Mouse (Mus musculus) stomach, embryonic 16.5 days (tissue): Measurements from ENCODE around the gene 2610528J11Rik. TPM values are rescaled to one million over a fixed set of nuclear protein-coding genes. Genes with fewer than 3 reads are reported as not detected.
"Not testable (repeated sequence)": the region's sequence is repeated elsewhere in the genome, so short reads cannot be mapped to it uniquely, and the experiment has no call there.

Source experiments
- ATAC-seq: fragments of 200-750 bp; cut with Nextera tagmentation; 2 replicates; pipeline ENCODE4 v1.8.0; 2017; ENCODE audit warnings: moderate number of reproducible peaks, moderate TSS enrichment; ENCODE audit not compliant: insufficient read depth, low FRiP score
- H3K27ac ChIP-seq: fragments of 300-500 bp; sonication (generic); 2 replicates; pipeline ENCODE4 v1.5.1; 2014; ENCODE audit warnings: low read length
- H3K27me3 ChIP-seq: fragments of 300-500 bp; sonication (generic); 2 replicates; pipeline ENCODE4 v1.6.1; 2014; ENCODE audit warnings: low read length, control low read depth, mixed read lengths; ENCODE audit not compliant: control insufficient read depth, insufficient read depth
- H3K36me3 ChIP-seq: fragments of 300-500 bp; sonication (generic); 2 replicates; pipeline ENCODE4 v1.6.1; 2014; ENCODE audit warnings: low read length; ENCODE audit not compliant: control insufficient read depth, insufficient read depth
- H3K4me1 ChIP-seq: fragments of 300-500 bp; sonication (generic); 2 replicates; pipeline ENCODE4 v1.6.1; 2014; ENCODE audit warnings: low read length, control low read depth, mixed read lengths; ENCODE audit not compliant: control insufficient read depth, insufficient read depth
- H3K4me2 ChIP-seq: fragments of 300-500 bp; sonication (generic); 2 replicates; pipeline ENCODE4 v1.6.1; 2014; ENCODE audit warnings: low read depth, low read length, mixed read lengths
- H3K4me3 ChIP-seq: fragments of 300-500 bp; sonication (generic); replicated peaks from 2 replicates; pipeline ENCODE4 v1.5.1; 2014; ENCODE audit warnings: mild to moderate bottlenecking, low read length
- H3K9ac ChIP-seq: fragments of 300-500 bp; sonication (generic); 2 replicates; pipeline ENCODE4 v1.6.1; 2014; ENCODE audit warnings: low read length
- H3K9me3 ChIP-seq: fragments of 300-500 bp; sonication (generic); replicated peaks from 2 replicates; pipeline ENCODE4 v1.6.1; 2016; ENCODE audit warnings: low read length, control low read depth; ENCODE audit not compliant: control insufficient read depth
- WGBS: fragments of 180-500 bp; shearing (Covaris S2); extraction: QIAGEN DNeasy Blood & Tissue Kit; methylation state at CpG from one replicate; pipeline ENCODE4 v1.1.7; 2014; 5-methylcytosine and 5-hydroxymethylcytosine counted together
- polyA plus RNA-seq: library from polyadenylated mRNA; unstranded; fragments of >200 nt; fragmentation: Nextera tagmentation; extraction: Ambion mirVana; gene quantifications from 2 replicates; pipeline ENCODE4 v1.2.1, GENCODE M21; 2015

Gene 2610528J11Rik
- 31.8 and 36.6 TPM in 2 replicates for polyA plus RNA-seq

GRCm38 (mm10) chr4:118526408-118527334 lies at the start of gene 2610528J11Rik:
TSS of gene 2610528J11Rik (plus strand) at chr4:118526999.
- Histone ChIP-seq H3K4me2 (peak within 1 kb of the TSS; percentile 55), H3K27ac (peak within 1 kb of the TSS; percentile 76), H3K9me3 (no peaks in the 10 kb centered on the region), H3K4me1 (no peaks in the 10 kb centered on the region), H3K27me3 (no peaks in the 10 kb centered on the region), H3K36me3 (no peaks in the 10 kb centered on the region), H3K4me3 (peak within 1 kb of the TSS; percentile 46), H3K9ac (peak within 1 kb of the TSS; percentile 66)
- ATAC-seq, result peak; percentile 90
- 29% methylated on average over 17 of the region's 17 CpGs for WGBS

DNA sequence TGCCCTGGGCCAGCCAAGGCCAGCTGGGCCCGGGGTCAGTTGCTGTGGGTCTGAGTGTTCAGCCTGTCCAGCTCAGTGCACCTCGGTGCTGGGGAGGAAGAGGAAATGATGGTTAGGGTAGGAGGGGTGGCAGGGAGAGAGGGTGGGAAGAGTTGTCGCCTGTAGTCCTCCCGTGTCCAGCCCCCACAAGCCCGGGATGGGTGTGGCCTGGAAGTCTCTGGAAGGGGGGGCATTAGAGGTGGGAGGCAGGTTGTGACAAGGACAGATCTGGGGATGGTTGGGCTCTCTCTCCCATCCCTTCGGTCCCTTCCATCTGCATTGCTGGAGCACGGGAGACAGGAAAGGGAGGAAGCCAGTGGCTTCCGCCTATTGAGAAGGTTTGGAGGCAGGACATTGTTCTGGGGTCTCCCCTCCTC lies 37.1 kb upstream of the 2610528J11Rik start, which contains the start of gene Tie1:
Tie1 (minus strand) TSS at position 345 of the 416 bp plus-strand sequence.
- no peak within 1 kb of the TSS for H3K4me2 ChIP-seq

GRCm38 (mm10) chr4:118490461-118490860 lies 36.3 kb upstream of the 2610528J11Rik start:
- Histone ChIP-seq H3K9ac (no peak overlapping the region), H3K27me3 (no peaks in the 10 kb centered on the region), H3K4me1 (no peaks in the 10 kb centered on the region), H3K9me3 (no peaks in the 10 kb centered on the region), H3K27ac (no peak overlapping the region), H3K4me2 (no peak overlapping the region), H3K36me3 (no peaks in the 10 kb centered on the region), H3K4me3 (no peak overlapping the region)
- no peak for ATAC-seq
- 73% methylated on average over 10 of the region's 10 CpGs for WGBS

More for the DNA sequence above, 37.1 kb upstream of the 2610528J11Rik start, which contains the start of gene Tie1:
- H3K9ac ChIP-seq, result no peak within 1 kb of the TSS
- H3K9me3 ChIP-seq, result no peaks in the 10 kb centered on the region
- no peak within 1 kb of the TSS for H3K27ac ChIP-seq
- no peaks in the 10 kb centered on the region for H3K27me3 ChIP-seq
- H3K4me1 ChIP-seq, result no peaks in the 10 kb centered on the region
- WGBS, result 58% methylated on average over 8 of the region's 8 CpGs
- peak; percentile 84 for ATAC-seq
- peak within 1 kb of the TSS; percentile 1; the same call in 1 of the 2 replicates for H3K4me3 ChIP-seq
- no peaks in the 10 kb centered on the region for H3K36me3 ChIP-seq

DNA sequence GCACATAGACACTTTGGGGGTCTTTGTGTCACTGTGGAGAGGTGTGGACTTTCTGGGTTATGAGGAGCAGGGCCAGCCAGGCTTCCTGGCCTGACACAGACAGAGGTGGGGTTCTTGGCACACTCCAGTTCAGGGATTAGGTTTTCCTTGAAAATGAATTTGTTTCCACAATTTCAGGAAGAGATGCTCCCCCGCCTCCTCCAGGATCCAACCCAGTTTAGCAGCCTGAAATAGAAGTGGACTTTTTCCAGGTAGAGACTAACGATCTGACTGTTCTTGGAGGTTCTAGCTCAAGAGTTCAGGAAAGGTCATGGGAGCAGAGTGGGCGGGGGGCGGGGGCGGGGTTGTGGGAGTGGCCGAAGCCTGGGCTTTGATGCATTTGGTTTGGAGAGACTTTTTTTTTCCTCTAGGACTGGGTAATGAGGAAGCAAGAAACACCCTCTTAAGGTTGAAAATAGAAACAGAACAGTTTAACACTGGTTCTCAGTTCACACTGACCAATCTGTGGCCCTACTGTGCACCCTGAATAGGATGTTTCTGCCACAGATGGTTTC lies 26.6 kb upstream of the 2610528J11Rik start:
- Histone ChIP-seq H3K9ac (no peak overlapping the region), H3K4me2 (no peak overlapping the region), H3K9me3 (no peaks in the 10 kb centered on the region), H3K36me3 (no peaks in the 10 kb centered on the region), H3K4me3 (no peak overlapping the region), H3K4me1 (no peaks in the 10 kb centered on the region), H3K27ac (no peak overlapping the region), H3K27me3 (no peaks in the 10 kb centered on the region)
- 39% methylated on average over 6 of the region's 6 CpGs for WGBS
- ATAC-seq, result no peak

- H3K4me2 ChIP-seq, result no peak overlapping the region
- H3K27me3 ChIP-seq, result no peaks in the 10 kb centered on the region
- no peaks in the 10 kb centered on the region for H3K9me3 ChIP-seq
- WGBS, result 57% methylated on average over 9 of the region's 9 CpGs
- H3K4me1 ChIP-seq, result no peaks in the 10 kb centered on the region
- H3K36me3 ChIP-seq, result no peaks in the 10 kb centered on the region
- ATAC-seq, result no peak
- no peak overlapping the region for H3K27ac ChIP-seq
- H3K9ac ChIP-seq, result no peak overlapping the region
- no peak overlapping the region for H3K4me3 ChIP-seq
These were observed 26.0 kb upstream of the 2610528J11Rik start for GRCm38 (mm10) chr4:118500792-118501191.

- H3K4me1 ChIP-seq, result no peaks in the 10 kb centered on the region
- no peak overlapping the region for H3K9ac ChIP-seq
- 33% methylated on average over 3 of the region's 3 CpGs for WGBS
- ATAC-seq, result no peak
- no peaks in the 10 kb centered on the region for H3K36me3 ChIP-seq
- H3K9me3 ChIP-seq, result no peaks in the 10 kb centered on the region
- H3K4me3 ChIP-seq, result no peak overlapping the region
- no peak overlapping the region for H3K27ac ChIP-seq
- H3K4me2 ChIP-seq, result no peak overlapping the region
- H3K27me3 ChIP-seq, result no peaks in the 10 kb centered on the region
These were observed 21.2 kb upstream of the 2610528J11Rik start for GRCm38 (mm10) chr4:118505551-118505950.

DNA sequence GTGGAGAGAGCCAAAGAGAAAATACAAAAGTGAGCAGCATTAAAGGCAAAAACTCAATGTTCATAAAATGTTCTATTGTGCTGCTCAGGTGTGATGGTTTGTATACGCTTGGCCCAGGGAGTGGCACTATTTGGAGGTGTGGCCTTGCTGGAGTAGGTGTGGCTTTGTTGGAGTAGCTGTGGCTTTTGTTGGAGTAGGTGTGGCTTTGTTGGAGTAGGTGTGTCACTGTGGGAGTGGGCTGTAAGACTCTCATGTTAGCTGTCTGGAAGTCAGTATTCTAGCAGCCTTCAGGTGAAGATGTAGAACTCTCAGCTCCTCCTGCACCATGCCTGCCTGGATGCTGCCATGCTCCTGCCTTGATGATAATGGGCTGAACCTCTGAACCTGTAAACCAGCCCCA lies 19.6 kb upstream of the 2610528J11Rik start:
- H3K4me3 ChIP-seq, H3K9me3 ChIP-seq, H3K4me2 ChIP-seq, H3K36me3 ChIP-seq, H3K27ac ChIP-seq, H3K4me1 ChIP-seq, H3K9ac ChIP-seq, H3K27me3 ChIP-seq, ATAC-seq: not testable (repeated sequence)
- WGBS, result 67% methylated on average over 1 of the region's 1 CpGs

GRCm38 (mm10) chr4:118509050-118509449 lies 17.7 kb upstream of the 2610528J11Rik start:
- ATAC-seq, result no peak
- WGBS, result 27% methylated on average over 6 of the region's 6 CpGs
- Histone ChIP-seq H3K36me3 (no peaks in the 10 kb centered on the region), H3K4me1 (no peaks in the 10 kb centered on the region), H3K27me3 (no peaks in the 10 kb centered on the region), H3K9ac (no peak overlapping the region), H3K27ac (no peak overlapping the region), H3K4me2 (no peak overlapping the region), H3K4me3 (no peak overlapping the region), H3K9me3 (no peaks in the 10 kb centered on the region)
